Mouse (Mus musculus) E14TG2a.4 (cell line): ENCODE data around the gene Tmc1.

Experiments used
- CTCF ChIP-seq: conservative IDR thresholded peaks from 2 replicates; pipeline ENCODE4 v1.5.1; 2014; ENCODE audit warnings: low read length
- NANOG ChIP-seq: IDR thresholded peaks from 2 replicates; pipeline ENCODE4 v1.6.1; 2014; ENCODE audit warnings: borderline replicate concordance, low read length, mixed read lengths
- POU5F1 ChIP-seq: IDR thresholded peaks from 2 replicates; pipeline ENCODE4 v1.6.1; 2014; ENCODE audit warnings: low read length, borderline replicate concordance

DNA sequence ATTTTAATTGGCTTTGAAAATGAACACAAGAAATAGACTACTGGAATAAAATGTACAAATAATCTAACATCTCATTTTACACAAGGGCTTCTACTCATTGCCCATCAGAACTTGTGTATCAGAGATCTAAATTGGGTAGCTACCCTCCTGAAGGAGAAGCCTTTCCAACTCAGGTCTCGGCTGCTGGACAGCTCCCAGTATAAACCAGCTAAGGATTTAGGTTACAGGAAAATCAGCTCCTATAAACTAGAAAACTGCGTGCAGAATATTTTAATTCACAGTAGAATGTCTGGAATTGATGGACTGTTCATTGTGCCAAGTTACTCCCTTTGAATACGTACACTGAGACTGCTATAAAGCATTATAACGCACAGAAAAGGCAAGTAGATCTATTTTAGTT is 158.0 kb downstream of the Tmc1 start:
- TF ChIP-seq CTCF (no peak), POU5F1 (no peak), NANOG (no peak)
